Mouse (Mus musculus): Measurements from ENCODE around the gene Hck.

Hck gene

DNA sequence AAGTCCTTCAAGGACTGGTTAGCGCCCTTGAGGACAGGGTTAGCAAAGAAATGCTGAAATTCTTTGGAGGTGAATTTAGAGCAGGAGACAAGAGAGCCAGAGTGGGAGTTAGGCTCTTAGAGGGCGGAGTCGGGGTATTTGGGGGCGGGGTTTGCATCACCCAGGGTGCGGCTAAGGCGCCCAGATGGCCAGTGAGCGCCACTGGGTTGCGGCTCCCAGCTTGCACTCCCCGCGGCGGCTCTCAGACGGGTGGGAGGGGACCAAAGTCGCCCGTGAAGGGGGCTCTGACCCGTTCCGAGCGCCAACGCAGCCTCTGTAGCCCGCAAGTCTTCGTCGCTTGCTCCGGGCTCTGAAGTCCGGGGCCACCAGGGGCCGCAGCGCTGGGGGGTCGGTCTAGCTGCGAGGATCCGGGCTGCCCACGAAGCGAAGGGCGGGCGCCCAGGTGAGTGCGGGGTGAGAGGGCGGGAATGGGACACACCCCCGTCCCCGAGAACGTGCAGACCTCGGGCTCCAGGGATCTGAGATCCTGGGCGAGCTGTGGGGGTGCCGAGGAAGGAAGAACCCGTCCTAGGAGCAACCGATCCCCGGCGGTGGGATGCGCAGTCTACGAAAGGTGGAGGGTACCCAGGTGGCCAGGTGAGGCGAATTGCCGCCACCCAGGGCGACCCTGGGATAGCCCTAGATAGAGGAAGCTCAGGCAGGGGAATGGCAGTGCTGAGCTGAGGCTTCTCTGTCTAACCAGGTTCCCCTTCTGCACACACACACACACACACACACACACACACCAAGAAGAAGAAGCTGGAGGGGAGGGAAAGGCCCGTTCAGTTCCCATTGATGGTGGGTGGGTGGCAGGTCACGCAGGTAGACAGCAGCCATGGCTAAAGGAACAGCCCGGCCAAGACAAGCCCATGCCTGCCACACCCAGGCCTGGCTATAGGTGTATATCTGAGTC lies at the start of gene Hck:
Gene Hck, plus strand, starts transcription at position 156 of the 952 bp plus-strand sequence.
- peak; percentile 77 for DNase-seq

DNA sequence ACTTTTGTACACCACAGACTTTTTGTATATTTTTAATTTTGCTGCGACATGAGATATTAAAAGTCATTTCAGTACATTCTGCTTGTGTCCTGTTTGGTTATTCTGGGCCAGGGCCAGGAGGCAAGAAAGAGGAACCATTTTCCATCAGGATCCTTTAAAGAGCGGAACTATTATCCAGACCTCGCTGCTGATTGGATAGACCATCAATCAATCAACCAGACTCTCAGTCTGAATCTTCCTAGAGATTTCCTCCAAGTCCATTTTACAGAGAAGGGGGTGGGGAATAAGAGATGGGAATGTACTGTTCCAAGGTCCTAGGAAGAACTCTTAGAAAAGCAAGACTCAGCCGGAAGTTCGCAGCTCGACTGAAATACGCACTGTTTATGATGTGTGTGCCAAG lies 48.1 kb upstream of the Hck start:
- DNase-seq = no peak

DNA sequence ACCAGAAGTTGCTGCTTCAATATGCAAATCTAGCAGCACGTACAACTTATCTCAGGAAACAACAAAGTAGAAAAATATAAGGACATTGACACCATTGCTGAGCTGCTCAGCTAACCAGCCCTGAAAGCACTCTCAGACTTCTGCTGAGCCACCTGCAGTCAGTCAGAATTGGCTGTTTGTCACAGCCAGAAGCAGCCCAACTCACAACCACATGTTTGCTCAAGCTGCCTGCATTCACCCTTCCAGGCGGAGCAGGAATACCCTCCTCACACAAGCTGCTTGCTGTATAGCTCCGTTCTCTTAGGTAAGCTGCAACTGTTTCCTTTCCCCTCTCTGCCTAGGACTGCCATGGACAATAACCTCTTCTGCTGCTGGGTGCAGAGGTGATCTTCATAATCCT lies 44.9 kb upstream of the Hck start:
- no peak for DNase-seq

DNA sequence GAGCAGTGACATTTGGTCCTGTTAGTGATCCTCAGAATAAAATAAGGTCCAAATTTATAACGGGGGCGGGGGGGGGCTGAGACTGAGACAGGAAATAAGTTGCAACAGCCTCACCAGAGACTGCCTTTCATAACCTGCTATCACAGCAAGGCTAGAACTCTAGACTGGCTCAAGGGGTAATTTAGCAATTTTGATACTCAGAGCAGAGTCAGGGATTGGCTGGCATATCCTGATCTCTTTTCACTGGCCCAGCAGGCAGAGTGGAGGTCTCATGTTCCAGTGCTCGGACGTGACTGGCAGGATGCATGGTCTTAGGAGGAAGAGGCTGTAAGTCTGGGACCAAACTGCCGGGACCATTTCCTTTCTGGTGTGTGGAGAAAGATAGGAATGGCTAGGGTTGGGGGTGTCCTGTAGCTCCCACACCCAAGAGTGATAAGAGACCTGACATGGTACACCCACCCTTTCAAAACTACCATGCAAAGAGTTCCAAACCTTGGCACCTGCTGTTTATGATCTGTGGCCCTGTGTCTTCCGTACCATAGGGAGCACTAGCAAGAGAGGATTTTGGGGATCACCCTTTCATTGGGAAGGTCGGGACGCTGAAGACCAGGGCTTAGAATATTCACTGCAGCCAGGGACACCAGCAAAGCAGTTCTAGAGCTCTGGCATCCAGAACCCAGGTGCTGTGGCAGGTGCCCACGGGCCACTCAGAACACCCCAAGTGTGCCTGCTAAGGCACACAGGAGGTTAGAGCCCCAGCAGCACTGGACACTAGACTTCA lies 43.9 kb upstream of the Hck start:
- no peak for DNase-seq

DNA sequence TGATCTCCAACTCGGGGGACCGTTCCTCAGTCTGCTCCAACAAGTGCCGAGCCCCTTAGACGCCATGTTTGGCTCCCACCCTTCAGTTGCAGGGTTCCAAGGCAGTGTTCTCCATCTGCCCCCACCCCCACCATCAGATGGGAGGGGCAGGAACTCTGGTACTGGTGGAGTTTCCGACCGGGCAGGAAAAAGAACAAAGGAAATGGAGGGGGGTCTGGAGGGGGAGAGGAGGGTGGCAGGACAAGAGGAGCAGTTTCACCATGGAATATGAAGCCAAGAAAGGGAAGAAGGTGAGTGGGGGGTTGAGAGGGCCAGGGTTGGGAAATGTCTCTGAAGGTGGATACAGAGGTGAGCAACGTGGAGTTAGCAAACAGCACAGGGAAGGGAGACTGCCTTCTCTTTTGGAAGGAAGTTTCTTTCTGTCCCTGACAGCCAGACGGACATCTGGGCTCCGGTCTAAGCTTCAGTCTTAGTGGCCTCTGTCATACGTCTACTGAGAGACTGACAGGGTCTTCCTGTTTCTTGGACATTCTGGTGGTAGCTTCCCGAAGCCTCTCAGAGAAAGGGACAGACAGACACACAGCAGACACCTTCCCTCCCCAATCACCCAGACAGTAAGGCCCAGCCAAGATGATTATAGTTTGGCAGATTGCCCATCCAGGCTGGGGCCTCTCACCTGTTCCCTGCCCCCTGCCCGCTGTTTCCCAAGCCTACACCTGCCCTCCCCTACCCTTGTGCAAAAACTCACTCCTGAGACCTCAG lies 42.3 kb upstream of the Hck start, which contains the start of gene Ccm2l:
Gene Ccm2l, plus strand, starts transcription at position 209 of the 762 bp plus-strand sequence.
- peak; percentile 75 for DNase-seq

DNA sequence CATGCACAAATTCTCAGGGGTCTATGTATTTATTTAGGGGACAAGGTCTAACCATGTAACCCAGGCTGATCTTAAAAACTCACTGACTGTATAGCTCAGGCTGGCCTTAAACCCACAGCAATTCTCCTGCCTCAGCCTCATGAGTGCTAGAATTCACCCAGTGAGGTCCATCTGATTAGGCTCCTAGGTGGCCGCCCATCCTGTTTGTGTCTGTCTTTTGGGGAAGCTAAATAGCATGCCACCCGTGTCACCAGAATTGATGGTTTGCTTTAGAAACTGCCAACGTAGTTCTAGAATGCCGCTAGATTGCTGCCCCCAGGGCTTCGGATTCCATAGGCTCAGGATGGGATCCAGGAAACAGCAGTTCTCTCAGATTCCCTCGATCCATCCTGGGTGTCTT lies 41.3 kb upstream of the Hck start:
- DNase-seq = no peak

DNA sequence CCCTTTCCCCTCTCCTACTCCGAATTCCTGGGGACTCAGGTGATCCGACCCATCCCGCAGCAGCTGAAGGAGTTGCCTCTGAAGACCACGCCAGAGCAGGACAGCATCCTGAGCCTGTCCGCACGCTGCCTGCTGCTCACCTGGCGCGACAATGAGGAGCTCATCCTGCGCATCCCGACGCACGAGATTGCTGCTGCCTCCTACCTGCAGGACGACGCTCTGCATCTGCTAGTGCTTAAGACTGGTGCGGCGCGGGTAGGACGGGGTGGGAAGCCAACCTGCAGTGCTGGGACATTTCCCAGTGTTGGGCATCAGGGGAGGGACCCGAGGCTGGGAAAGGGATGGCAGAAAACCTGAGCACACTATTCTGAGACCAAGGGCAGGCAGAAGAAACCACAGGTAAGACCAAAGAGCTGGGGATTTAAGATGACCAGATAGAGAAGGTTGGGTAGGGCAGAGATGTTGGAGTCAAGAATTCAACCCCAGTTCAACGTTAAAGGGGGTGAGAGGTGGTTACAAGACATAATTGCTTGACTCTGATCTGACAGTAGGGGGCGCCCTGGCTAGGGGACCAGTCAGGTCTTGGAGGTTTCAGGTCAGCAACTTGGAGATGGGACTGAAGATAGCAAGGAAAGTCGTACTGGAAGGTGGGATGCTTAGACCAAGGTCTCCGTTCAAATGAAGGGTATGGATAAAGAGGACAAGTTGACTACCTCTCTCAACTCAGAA lies 37.3 kb upstream of the Hck start:
- DNase-seq = peak; percentile 46

DNA sequence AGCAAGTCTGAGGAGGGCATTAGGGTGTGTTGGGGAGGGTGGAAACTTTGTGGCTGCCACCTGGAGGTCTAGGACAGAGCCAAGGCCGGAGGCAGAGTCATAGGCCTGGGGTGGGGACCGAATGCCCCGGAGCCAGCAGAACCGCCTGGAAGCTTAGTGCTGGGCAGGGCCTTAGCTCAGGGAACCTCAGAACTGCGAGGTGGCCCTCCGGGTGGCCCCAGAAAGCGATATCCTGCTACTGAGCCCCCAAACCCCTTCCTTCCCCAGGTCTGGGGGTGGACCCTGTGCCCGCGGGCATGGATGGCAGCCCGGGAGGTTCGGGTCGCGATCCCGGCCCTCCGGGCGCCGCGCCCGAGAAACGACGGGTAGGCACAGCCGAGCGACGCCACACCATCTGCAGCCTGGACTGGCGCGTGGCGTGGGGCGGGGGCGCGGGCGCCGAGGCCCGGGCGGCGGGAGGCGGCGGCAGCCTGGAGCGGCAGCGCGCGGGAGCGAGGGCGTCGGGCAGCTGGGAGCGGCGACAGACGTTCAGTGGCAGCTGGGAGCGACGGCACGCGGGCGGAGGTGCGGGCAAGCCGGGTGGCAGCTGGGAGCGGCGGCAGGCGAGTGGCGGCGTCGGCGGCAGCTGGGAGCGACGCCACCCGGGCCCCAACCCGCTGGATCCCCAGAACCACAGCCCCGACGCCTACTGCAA lies 36.6 kb upstream of the Hck start:
- DNase-seq = no peak

DNA sequence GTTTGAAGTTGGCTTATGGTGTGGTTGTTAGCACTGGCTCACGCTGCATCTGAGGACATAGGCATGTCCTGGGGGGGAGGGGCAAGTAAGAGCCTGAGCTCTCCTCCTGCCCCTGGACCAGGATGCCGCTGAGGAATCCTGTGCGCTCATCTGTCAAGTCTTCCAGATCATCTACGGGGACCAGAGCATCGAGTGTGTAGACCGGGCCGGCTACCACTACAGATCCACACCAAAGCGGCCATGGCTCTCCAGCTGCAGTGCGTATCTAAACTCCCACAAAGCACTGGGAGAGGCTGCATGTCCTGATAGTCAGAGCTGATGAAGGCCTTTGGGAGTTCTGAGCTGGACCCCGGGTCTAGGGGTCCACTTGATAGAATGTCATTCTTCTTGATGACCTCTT lies 33.6 kb upstream of the Hck start:
- DNase-seq = no peak

DNA sequence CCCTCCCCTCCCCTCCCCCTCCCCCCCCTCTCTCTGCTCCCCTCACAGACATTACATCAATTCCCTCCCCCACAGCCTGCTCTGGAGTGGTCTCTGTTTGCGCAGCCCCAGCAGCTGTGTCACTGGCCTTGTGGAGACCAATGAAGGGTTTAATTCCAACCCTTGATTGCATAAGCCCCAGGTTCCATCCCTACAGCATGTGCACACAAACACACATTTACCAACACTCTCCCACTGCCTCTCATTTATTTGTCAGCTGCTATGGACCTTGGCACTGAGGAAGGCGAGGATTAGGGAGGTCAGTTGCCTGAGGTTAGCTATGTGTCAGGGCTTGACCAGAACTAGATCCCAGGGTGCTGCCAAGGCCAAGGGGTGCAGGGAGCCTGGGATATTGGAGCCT lies 32.3 kb upstream of the Hck start:
- no peak for DNase-seq

DNA sequence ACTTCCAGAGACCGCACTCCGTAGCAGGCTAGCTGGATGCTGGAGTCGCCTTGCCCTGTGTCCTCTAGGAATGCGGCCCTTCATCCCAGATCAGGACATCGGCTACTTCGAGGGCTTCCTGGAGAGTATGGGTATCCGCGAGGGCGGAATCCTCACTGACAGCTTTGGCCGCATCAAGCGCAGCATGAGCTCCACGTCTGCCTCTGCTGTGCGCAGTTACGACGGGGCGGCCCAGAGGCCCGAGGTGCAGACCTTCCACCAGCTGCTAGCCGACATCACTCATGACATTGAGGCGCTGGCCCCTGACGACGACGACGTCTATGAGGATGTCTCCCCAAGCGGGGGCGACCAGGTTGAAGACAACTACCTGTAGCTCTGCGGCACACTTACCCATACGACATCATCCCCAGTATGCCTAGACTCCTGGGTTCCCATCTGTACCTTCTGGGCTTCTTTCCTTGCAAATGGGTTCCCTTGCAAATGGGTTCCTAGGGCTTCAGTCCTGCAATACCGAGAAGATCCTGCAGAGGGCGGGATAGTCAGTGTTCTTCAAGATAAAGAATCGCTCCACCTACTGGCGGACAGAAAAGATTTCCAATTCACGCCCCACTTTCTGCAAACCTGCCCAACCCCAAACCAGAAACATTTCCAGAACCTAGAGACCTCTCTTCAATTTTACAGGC lies 27.3 kb upstream of the Hck start:
- peak; percentile 88 for DNase-seq

DNA sequence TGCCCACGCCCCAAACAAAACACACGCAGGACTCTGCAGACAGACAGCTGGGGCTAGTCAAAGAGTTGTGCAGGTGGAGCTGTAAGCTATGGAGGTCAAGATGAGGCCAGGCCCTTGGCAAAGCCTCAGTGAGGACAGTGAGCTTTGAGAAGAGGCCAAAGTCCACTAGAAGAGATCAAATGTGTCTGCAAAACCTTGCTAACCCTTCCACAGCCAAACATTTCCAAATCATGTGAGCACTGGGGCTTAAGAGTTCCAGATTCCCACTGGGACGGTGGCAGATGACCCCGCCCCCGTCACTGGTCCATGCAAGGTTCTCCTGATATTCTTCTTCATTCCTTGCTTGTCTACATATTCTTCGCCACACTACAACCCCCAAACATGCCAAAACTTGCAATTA lies 26.4 kb upstream of the Hck start:
- DNase-seq = no peak

DNA sequence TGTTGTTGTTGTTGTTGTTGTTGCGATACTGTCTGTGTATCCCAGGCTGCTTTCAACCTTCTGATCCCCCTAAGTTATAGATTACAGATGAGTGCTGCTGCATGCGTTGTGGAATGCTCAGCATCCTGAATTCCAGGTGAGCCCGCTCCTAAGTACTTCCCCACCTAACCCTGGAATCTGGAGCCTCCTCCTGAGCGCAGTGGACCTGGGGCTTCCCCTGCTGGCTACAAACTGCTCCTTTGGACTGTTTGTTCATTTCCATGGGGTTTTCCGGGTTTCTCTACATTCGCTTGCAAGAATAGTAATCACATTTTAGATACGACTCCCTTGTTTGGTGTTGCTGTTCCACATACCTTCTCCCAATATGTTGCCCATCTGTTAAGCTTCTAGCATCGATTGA lies 25.0 kb upstream of the Hck start:
- DNase-seq = no peak

DNA sequence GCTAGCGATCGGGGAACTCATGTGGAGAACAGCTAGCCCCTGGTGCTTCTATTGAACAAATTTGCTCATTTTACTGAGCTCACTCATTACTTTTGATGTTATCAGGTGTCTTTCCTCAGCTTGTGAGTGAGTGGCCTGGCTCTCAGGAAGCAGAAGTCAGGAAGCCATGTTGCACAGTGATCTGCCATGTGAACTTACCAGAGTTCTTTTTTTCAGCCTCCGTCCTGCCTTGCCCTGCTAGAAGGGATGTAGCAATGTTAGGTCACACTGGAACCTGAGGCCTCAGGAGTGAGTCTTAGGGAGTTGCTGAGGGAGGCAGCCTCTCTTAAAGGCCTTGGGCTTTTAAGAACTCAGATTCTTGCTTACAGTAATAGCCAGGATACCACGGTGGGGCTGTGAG lies 24.4 kb upstream of the Hck start:
- DNase-seq = no peak

DNA sequence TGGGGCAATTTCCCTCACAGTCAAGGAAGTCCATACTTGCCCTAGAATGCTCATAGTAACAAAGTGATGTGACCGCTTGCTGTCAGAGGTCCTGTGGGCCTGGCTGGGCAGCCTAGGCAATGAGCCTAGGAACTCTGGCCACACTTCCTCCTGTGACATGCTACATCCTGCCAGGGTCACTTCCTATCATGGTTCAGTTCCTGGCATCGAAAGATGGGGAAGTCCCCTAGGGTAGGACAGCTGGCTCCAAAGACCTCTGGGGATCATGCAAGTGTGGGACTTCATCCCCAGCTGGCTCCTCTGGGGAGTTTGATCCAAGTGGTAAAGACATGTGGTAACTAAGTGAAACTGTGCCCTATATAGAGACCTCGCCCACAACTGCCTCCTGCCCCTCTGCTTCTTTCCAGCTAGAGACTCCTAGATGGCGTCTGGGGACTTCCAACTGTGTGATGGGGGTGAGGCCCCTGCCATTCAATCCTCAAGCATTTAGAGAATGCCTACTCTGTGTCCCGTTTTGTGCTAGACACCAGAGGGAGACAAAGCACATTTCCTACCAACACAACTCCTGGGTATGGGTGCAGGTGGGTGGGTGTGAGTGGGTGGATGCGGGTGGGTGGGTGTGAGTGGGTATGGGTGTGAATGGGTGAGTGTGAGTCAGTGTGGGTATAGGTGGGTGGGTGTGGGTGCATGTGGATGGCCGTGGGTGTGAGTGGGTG lies 23.8 kb upstream of the Hck start:
- DNase-seq = peak; percentile 40

DNA sequence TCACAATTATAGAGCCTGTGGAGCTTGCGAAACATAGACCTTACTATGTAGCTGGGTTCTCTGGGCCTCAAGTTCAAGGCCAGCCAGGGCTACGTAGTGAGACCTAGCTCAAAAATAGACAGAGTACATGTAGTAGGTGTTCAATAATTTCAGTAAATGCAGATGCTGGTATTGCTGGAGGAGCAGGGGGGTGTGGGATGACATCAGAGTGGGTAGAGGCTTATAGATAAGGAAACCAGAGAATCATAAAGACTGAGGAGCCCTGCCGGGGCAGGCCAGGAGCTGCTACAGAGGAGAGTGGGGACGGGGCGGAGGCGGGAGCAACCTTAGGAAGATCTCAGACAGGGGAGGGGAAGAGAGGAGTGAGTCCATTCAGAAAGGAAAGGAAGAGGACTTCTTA lies 22.7 kb upstream of the Hck start:
- no peak for DNase-seq

DNA sequence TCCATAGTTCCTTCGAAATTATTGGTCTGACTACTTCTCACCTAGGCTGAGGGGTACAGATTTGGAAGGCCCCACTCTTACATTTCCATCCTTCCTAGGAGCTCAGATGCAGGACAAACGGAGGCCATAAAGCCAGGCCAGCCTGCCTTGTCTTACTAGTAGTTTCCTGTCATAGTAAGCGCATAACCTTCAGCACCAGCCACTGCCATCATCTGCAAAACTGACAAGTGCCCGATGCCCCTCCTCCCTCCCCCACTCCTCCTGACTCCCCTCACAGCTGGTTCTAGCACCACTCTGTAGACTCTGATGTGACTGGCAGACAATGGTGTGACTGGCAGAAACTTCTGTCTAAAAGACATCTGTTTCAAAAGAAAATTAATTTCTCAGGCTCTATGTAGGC lies 22.1 kb upstream of the Hck start:
- DNase-seq = no peak

DNA sequence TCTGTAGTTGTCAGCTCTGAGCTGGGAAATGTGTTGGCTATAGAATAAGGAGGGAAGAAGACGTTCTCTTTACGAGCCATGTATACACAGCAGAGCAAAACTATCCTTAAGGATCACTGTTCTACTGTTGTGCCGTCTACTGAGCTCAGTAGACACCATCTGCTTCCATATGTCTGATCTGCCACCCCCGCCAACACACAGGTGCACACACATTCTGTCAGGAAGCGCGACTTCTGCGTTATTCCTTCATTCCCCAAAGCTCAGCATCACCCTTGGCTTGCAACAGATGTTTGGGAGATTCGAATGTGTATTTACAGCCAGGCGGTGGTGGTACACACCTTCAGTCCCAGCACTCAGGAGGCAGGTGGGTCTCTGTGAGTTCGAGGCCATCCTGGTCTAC lies 21.2 kb upstream of the Hck start:
- DNase-seq = no peak

DNA sequence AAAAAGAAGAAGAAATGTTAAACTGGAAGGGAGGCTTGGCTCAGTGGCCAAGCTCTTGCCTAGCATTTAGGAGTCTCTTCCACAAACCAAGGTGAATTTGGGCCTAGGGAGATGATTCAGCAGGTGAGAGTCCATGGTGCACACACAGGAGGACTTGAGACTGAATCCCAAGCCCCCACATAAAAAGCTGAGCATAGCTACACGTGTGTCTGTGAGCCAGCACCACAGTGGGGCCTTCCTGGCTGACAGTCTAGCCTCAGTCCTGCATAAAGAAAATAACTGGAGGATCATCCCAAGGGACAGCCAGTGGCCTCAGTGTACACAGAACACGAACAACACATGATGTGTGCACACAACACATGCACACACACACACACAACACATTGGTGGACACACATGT lies 19.0 kb upstream of the Hck start:
- no peak for DNase-seq

DNA sequence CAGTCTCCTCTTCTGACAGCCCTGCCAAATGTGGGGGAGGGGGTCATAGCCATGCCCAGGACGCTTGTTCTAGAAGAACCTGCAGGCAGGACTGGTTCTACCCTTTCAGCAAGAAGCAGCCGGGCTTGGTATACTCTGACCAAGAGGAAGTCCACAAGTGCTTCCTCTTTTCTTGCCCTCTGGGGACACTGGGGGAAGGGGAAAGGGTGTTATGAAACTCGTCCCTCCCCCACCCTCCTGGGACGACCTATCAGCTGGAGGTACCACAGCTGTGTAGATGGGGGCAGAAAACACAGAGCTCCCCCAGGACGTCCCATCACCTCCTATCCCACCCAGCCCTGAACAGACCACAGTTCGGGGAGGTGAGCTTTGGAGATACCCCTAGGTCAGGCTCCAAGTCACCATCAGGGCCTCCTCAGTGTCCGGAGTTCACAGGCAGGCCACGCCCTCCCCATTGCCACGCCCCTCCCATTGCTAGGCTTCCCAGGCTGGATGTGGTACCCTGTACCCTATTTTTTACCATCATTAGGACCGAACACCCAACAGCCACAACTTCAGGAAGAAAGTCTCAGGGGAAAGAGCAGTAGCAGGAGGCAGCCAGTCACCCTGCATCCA lies 17.6 kb upstream of the Hck start:
- peak; percentile 29 for DNase-seq

Data from kidney, postnatal 10 days (tissue).